Mouse (Mus musculus) layer of hippocampus, adult 11-12 months (tissue): ENCODE measurements around the gene Sumf2.

Source experiments
- DNase-seq: peaks from one replicate; pipeline ENCODE4 v3.0.0; 2022; ENCODE audit warnings: low spot score

The Sumf2 gene

DNA sequence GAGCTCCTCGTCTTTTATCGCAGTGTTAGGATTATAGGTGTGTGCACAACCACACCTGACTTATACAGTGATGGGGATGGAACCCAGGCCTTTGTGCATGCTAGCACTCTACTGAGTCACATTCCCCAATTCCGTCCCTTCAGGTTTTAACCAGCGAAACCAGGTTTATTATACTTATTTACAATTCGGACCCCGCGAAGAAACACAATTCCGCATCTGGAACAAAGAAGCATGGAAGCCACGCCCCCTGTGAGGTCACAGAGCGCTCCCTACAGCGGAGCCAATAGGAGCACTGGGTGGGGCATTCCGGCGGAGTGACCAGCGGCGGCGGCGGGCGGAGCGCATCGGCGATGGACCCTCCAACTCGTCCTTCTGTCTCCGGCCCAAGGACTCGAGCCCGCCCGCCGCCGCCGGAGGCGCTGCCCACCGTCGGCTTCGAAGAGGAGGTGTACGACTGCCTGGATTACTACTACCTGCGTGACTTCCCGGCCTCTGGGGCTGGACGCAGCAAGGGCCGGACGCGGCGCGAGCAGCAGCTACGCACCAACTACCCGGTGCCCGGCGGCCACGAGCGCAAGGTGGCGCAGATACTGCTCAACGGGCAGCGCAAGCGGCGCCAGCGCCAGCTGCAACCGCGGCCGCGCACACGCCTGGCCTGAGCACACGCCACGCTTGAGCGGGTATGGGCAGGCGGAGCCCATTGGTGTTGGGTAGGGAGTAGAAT is 61.6 kb downstream of the Sumf2 start, which contains the start of gene Nupr1l:
Gene Nupr1l (plus strand): TSS at position 299 of the 724 bp plus-strand sequence.
- DNase-seq = peak; percentile 90

DNA sequence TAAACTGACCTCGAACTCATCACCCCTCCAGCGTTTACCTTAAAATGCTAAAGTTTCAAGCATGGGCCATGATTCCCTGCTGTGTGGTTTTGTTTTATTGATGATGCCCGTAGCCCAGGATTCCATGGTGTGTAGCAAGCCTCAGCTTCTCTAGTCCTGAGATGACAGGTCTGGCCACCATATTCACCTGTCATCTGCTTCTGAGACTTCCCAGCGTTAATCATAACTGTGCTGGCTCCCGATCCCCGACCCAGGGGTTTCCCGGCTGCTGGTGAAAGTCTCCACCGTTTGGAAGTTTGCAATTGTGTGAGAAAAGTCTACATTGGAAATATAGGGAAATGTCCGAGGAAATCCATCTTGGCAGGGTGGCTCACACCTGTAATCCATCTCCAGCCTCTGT is 62.4 kb downstream of the Sumf2 start:
- no peak for DNase-seq

DNA sequence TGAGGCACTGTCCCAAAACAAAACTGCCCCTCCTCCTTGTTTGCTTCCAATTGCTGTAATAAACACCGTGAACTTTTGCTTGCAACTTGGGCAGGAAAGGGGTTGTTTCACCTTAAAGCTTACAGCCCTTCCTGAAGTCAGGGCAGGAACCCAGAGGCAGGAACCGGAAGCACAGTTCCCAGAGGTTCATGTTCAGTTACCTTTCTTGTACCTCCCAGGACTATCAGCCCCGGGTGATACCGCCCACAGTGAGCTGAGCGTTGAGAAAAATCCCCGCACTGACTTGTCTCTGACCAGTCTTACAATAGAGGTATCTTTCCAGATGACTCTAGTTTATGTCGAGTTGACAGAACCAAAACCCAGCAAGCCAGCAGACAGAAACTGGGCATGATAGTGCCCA is 62.8 kb downstream of the Sumf2 start:
- no peak for DNase-seq
